Mouse (Mus musculus): ENCODE data around the gene Xrra1.

DNA sequence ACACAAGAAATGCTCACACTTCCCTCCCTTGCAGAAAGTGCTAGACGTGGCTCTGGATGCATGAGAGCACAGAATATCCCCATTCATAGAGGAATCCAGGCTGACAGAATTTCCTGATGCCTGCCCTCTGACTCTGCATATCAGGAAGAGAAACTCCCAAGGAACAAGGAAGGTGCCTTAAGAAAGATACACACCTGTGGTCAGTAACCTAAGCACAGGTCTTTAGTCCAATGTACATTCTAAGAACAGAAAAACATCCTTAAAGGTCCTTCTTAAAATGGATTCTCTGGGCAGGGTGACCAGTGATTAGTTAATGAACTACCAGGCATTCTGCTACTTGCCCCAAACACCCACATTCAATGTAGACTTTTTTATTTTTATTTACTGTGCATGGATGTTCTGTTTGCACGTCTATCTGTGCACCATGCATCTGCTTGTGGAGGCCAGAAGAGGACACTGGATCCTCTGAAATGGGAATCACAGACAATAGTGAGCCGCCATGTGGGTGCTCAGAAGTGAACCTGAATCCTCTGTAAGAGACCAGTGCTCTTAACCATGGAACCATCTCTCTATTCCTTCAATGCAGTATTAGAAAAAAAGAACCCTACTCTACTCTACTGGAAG is 104.4 kb downstream of the Xrra1 start:
- no peak for TF ChIP-seq POLR2A (IDR thresholded peaks at IDR 0.05; ENCODE audit: borderline replicate concordance, insufficient read depth, low read length)
- no peak for TF ChIP-seq CTCF (IDR thresholded peaks at IDR 0.05; ENCODE audit: borderline replicate concordance, insufficient read depth, low read depth, low read length)

All from cerebellum, adult 2 months (tissue).